In genomic region chr9:105871643-105872042, GRCm38 (mm10) we compare ENCODE assay signal across 18 mouse cellular contexts. TPM values are rescaled to one million over a fixed set of nuclear protein-coding genes. Genes with fewer than 3 reads are reported as not detected.
DNase-seq lines count a peak whose midpoint lies in the region; ATAC-seq lines count a peak whose summit lies in the region.
"Had no signal": no experiment of that assay in that cellular context is flagged by ENCODE, and none has a peak within 500 bp of the region (broad histone marks: within the 10 kb centered on the region; RNA-seq: fewer than 3 reads in every experiment).

No protein-coding gene starts in this region.

- no peak overlapping the region for H3K9ac ChIP-seq in heart, embryonic 11.5 days (ENCODE audit: low read depth, low read length)
- H3K9ac ChIP-seq in neural tube, embryonic 15.5 days (replicated peaks): no peak overlapping the region
- H3K9ac ChIP-seq: kidney, embryonic 15.5 days; liver, embryonic 14.5 days; neural tube, embryonic 13.5 days had no signal

- ATAC-seq in heart, embryonic 11.5 days (replicated peaks; ENCODE audit: insufficient number of reproducible peaks, low FRiP score, low TSS enrichment): no peak
- ATAC-seq in neural tube, embryonic 15.5 days (ENCODE audit: low FRiP score): no peak

- H3K4me3 ChIP-seq in heart, embryonic 11.5 days (ENCODE audit: low read depth, low read length): no peak overlapping the region
- no peak overlapping the region for H3K4me3 ChIP-seq in neural tube, embryonic 15.5 days (replicated peaks)
- H3K4me3 ChIP-seq: kidney, embryonic 15.5 days; limb, embryonic 10.5 days; neural tube, embryonic 13.5 days had no signal

- no peaks in the 10 kb centered on the region for H3K36me3 ChIP-seq in heart, embryonic 11.5 days (ENCODE audit: control insufficient read depth, insufficient read depth, low read length)
- H3K36me3 ChIP-seq in neural tube, embryonic 15.5 days: no peaks in the 10 kb centered on the region
- H3K36me3 ChIP-seq: kidney, embryonic 15.5 days; limb, embryonic 10.5 days; neural tube, embryonic 13.5 days had no signal

- H3K9me3 ChIP-seq in heart, embryonic 11.5 days (replicated peaks; ENCODE audit: control insufficient read depth, low read length): no peaks in the 10 kb centered on the region
- no peaks in the 10 kb centered on the region for H3K9me3 ChIP-seq in neural tube, embryonic 15.5 days (replicated peaks)
- H3K9me3 ChIP-seq: kidney, embryonic 15.5 days; limb, embryonic 10.5 days; neural tube, embryonic 13.5 days had no signal

- H3K4me2 ChIP-seq in heart, embryonic 11.5 days: no peak overlapping the region
- H3K4me2 ChIP-seq in neural tube, embryonic 15.5 days: no peak overlapping the region
- H3K4me2 ChIP-seq: kidney, embryonic 15.5 days; neural tube, embryonic 13.5 days had no signal

- 59% methylated on average over 14 of the region's 14 CpGs for WGBS in heart, embryonic 11.5 days (ENCODE audit: insufficient replicate concordance)
- 87% methylated on average over 14 of the region's 14 CpGs for WGBS in neural tube, embryonic 15.5 days

- DNase-seq in heart, adult 18-20 months: peak; percentile 20 to 69
- peak; percentile 34 for DNase-seq in urinary bladder, postnatal 14 days (ENCODE audit: low spot score)
- no peak for DNase-seq in urinary bladder, adult 2 months (ENCODE audit: low spot score)
- peak; percentile 23 for DNase-seq in heart, postnatal 25 days (ENCODE audit: low spot score)
- no peak for DNase-seq in right cerebral cortex, adult 2 months (ENCODE audit: low spot score in 2 of 2)
- DNase-seq in cerebellum, postnatal 14 days: no peak
- DNase-seq: cerebellum, adult 2 months; embryo, embryonic 11 days; right cerebral cortex, postnatal 25 days; thymus, postnatal 25 days had no signal

- H3K27me3 ChIP-seq in heart, embryonic 11.5 days (ENCODE audit: control insufficient read depth, insufficient read depth, low read length): no peaks in the 10 kb centered on the region
- no peaks in the 10 kb centered on the region for H3K27me3 ChIP-seq in neural tube, embryonic 15.5 days (replicated peaks)
- H3K27me3 ChIP-seq: kidney, embryonic 15.5 days; neural tube, embryonic 13.5 days had no signal

- no peak overlapping the region for H3K27ac ChIP-seq in heart, embryonic 11.5 days (ENCODE audit: low read depth, low read length)
- H3K27ac ChIP-seq in neural tube, embryonic 15.5 days (replicated peaks): no peak overlapping the region
- H3K27ac ChIP-seq: kidney, embryonic 15.5 days; limb, embryonic 10.5 days; liver, embryonic 14.5 days; neural tube, embryonic 13.5 days had no signal

- H3K4me1 ChIP-seq in heart, embryonic 11.5 days (ENCODE audit: control insufficient read depth, insufficient read depth, low read length): no peaks in the 10 kb centered on the region
- H3K4me1 ChIP-seq in neural tube, embryonic 15.5 days: no peaks in the 10 kb centered on the region
- H3K4me1 ChIP-seq: kidney, embryonic 15.5 days; limb, embryonic 10.5 days; neural tube, embryonic 13.5 days had no signal

- intact Hi-C loops in heart, postnatal 25 days (cut with DNase I): no loop called here

RNA-seq across cellular contexts. Expression of gene Col6a6, which starts 43.7 kb away (rescaled TPM):
- 1 to 10 TPM; 2.8 to 3.5 TPM for total RNA-seq in heart, adult 18-20 months (2021)
- polyA plus RNA-seq in heart, embryonic 11.5 days (2014; fragmentation: Nextera tagmentation; extraction: Ambion mirVana): 0.38 and 0.69 TPM in 2 replicates
- 0.41 and 0.71 TPM in 2 replicates for polyA plus RNA-seq in urinary bladder, adult 2 months (2012; rRNA removed)
- total RNA-seq in heart, postnatal 25 days (2021): 1 to 10 TPM; 4.5 to 4.6 TPM
- 0.35 and 0.50 TPM in 2 replicates for polyA plus RNA-seq in neural tube, embryonic 15.5 days (2015; fragmentation: Nextera tagmentation; extraction: Ambion mirVana)
- total RNA-seq: hematopoietic stem cell, adult 5-6 weeks; megakaryocyte-erythroid progenitor cell, adult 5-6 weeks had no signal

Comparison
In these comparisons a context has a peak if more than half of its experiments do, and no peak if none do; other contexts are left out.
1. DNase-seq: peak in heart, adult 18-20 months (2 of 2), urinary bladder, postnatal 14 days (single experiment) and heart, postnatal 25 days (single experiment); none in urinary bladder, adult 2 months (single experiment), right cerebral cortex, adult 2 months (0 of 2) and cerebellum, postnatal 14 days (0 of 2).